Mouse (Mus musculus): ENCODE results near the gene Atpif1. TPM values are rescaled to one million over a fixed set of nuclear protein-coding genes. Genes with fewer than 3 reads are reported as not detected.

Atpif1 gene
- polyA plus RNA-seq, 1 experiment = 596 TPM

- H3K4me3 ChIP-seq (ENCODE audit: insufficient read depth, poor library complexity, severe bottlenecking) = peak overlapping the region; percentile 37
- H3ac ChIP-seq (ENCODE audit: control insufficient read depth, insufficient read length, low read depth) = peak overlapping the region; percentile 41
- H3K36me3 ChIP-seq (ENCODE audit: control insufficient read depth, insufficient read depth) = no peaks in the 10 kb centered on the region
- H3K79me3 ChIP-seq (ENCODE audit: low read depth) = no peaks in the 10 kb centered on the region
- peaks cover 6% of the 10 kb centered on the region for H3K79me2 ChIP-seq (ENCODE audit: control insufficient read depth, insufficient read depth)
- TF ChIP-seq MAX (IDR thresholded peaks at IDR 0.05) (peak; percentile 13), MYOD1 (IDR thresholded peaks at IDR 0.05; ENCODE audit: control insufficient read depth, insufficient read length, low read depth) (no peak), CTCF (IDR thresholded peaks at IDR 0.05; ENCODE audit: control insufficient read depth, insufficient read depth, insufficient read length) (peak; percentile 18)
- no peaks in the 10 kb centered on the region for H3K27me3 ChIP-seq (ENCODE audit: control insufficient read depth, insufficient read depth, insufficient read length)
These were observed 18.8 kb downstream of the Atpif1 start for GRCm38 (mm10) chr4:132514555-132515135.

DNA sequence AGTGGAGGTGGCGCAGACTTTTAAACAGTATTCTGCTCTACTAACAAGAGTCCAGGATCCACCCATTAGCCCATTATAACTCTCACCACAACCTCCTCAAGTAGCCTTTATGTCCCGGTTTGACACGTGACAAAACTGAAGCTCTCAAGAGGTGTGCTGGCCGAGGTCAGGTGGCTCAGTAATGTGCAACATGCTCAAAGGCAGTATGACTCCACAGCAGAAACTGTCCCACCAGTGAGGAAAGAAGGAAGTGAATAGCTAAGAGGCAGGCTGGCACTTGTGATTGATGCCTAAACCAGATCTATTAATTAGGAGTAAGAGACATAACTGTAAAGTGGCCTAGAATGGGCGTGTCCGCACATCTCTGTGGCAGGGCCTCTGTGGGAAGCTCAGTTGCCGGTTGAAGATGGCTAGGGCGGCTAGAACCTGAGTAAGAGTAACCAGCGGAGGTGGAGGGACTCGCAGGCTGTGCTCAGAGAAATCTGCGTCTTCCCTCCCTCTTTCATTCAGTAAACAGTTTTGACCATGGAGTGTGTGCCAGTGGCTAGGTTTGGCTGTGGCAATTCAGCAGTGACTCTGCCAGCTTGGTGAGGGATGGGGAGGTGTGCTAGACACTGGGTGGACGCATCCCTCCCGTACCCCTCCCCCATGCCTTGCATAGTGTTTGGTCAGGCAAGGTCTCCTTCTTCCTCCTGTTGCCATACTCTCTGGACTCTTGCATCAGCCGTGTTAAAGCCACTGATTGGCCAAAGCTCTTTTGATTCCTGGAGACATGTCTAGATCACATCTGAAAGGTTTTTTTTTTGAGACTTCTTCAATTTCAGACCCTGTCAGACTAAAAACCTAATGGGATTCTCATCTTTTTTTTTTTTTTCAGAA is 19.8 kb downstream of the Atpif1 start:
- Histone ChIP-seq H3K36me3 (ENCODE audit: control insufficient read depth, insufficient read depth) (no peaks in the 10 kb centered on the region), H3ac (ENCODE audit: control insufficient read depth, insufficient read length, low read depth) (no peak overlapping the region), H3K79me2 (ENCODE audit: control insufficient read depth, insufficient read depth) (peaks cover 16% of the 10 kb centered on the region), H3K27me3 (ENCODE audit: control insufficient read depth, insufficient read depth, insufficient read length) (no peaks in the 10 kb centered on the region), H3K79me3 (ENCODE audit: low read depth) (peaks cover 9% of the 10 kb centered on the region), H3K4me3 (ENCODE audit: insufficient read depth, poor library complexity, severe bottlenecking) (no peak overlapping the region)
- TF ChIP-seq FOSL1 (IDR thresholded peaks at IDR 0.05; ENCODE audit: insufficient read depth, low read length, poor library complexity, severe bottlenecking) (no peak), MYOD1 (IDR thresholded peaks at IDR 0.05; ENCODE audit: control insufficient read depth, insufficient read length, low read depth) (no peak), CEBPB (IDR thresholded peaks at IDR 0.05; ENCODE audit: low read depth) (peak; percentile 56)

- TF ChIP-seq MYOG (IDR thresholded peaks at IDR 0.05; ENCODE audit: control insufficient read depth, extremely low read depth, insufficient read length) = no peak
- no peak for TF ChIP-seq USF1 (IDR thresholded peaks at IDR 0.05; ENCODE audit: low read depth)
- TF ChIP-seq CTCF (IDR thresholded peaks at IDR 0.05; ENCODE audit: control insufficient read depth, insufficient read depth, insufficient read length) = no peak
- TF ChIP-seq MAX (IDR thresholded peaks at IDR 0.05) = no peak
- no peak for TF ChIP-seq MYOD1 (IDR thresholded peaks at IDR 0.05; ENCODE audit: control insufficient read depth, insufficient read length, low read depth)
- no peak for TF ChIP-seq CEBPB (IDR thresholded peaks at IDR 0.05; ENCODE audit: low read depth)
- TF ChIP-seq FOSL1 (IDR thresholded peaks at IDR 0.05; ENCODE audit: insufficient read depth, low read length, poor library complexity, severe bottlenecking) = no peak
- Histone ChIP-seq H3K27me3 (ENCODE audit: control insufficient read depth, insufficient read depth, insufficient read length) (no peaks in the 10 kb centered on the region), H3K36me3 (ENCODE audit: control insufficient read depth, insufficient read depth) (no peaks in the 10 kb centered on the region), H3ac (ENCODE audit: control insufficient read depth, insufficient read length, low read depth) (no peak overlapping the region), H3K79me3 (ENCODE audit: low read depth) (peaks cover 24% of the 10 kb centered on the region), H3K4me3 (ENCODE audit: insufficient read depth, poor library complexity, severe bottlenecking) (no peak overlapping the region), H3K79me2 (ENCODE audit: control insufficient read depth, insufficient read depth) (peaks cover 31% of the 10 kb centered on the region)
These were observed 21.4 kb downstream of the Atpif1 start for GRCm38 (mm10) chr4:132512080-132512479.

DNA sequence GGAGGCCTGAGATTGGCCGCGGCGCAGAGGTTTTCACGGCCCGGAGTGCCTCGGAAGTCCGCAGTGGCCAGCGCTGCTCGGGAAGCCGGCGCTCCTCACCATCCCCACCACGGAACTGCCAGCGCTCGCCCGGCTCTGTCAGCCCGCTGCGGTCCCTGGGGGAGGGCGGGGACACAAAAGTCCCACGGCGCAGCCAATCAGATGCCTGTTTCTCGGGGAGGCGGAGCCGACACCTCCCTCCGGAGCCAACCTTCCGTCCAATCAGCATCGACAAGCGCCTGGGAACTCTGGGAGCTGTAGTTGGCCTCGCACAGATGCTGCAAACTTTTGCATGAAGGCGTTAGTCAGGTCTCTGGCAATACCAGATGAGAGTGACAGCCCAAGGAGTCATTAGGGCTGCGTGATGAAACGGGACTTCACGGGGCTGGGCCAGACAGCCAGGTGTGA is 23.1 kb downstream of the Atpif1 start, which contains the start of gene Sesn2:
Gene Sesn2, minus strand, starts transcription at position 150 of the 447 bp plus-strand sequence.
- TF ChIP-seq CEBPB (IDR thresholded peaks at IDR 0.05; ENCODE audit: low read depth) = no peak
- no peak for TF ChIP-seq MYOD1 (IDR thresholded peaks at IDR 0.05; ENCODE audit: control insufficient read depth, insufficient read length, low read depth)
- no peak for TF ChIP-seq MYOG (IDR thresholded peaks at IDR 0.05; ENCODE audit: control insufficient read depth, extremely low read depth, insufficient read length)
- no peak for TF ChIP-seq USF1 (IDR thresholded peaks at IDR 0.05; ENCODE audit: low read depth)
- no peak for TF ChIP-seq CTCF (IDR thresholded peaks at IDR 0.05; ENCODE audit: control insufficient read depth, insufficient read depth, insufficient read length)
- no peak for TF ChIP-seq MAX (IDR thresholded peaks at IDR 0.05)
- TF ChIP-seq FOSL1 (IDR thresholded peaks at IDR 0.05; ENCODE audit: insufficient read depth, low read length, poor library complexity, severe bottlenecking) = no peak
- Histone ChIP-seq H3ac (ENCODE audit: control insufficient read depth, insufficient read length, low read depth) (peak within 1 kb of the TSS; percentile 99), H3K79me3 (ENCODE audit: low read depth) (peaks cover 41% of the 10 kb centered on the region), H3K27me3 (ENCODE audit: control insufficient read depth, insufficient read depth, insufficient read length) (no peaks in the 10 kb centered on the region), H3K36me3 (ENCODE audit: control insufficient read depth, insufficient read depth) (no peaks in the 10 kb centered on the region), H3K79me2 (ENCODE audit: control insufficient read depth, insufficient read depth) (peaks cover 48% of the 10 kb centered on the region), H3K4me3 (ENCODE audit: insufficient read depth, poor library complexity, severe bottlenecking) (peak within 1 kb of the TSS; percentile 79)

GRCm38 (mm10) chr4:132509621-132510296 is 23.7 kb downstream of the Atpif1 start:
- H3ac ChIP-seq (ENCODE audit: control insufficient read depth, insufficient read length, low read depth) = peak overlapping the region; percentile 99
- peak overlapping the region; percentile 79 for H3K4me3 ChIP-seq (ENCODE audit: insufficient read depth, poor library complexity, severe bottlenecking)
- peaks cover 55% of the 10 kb centered on the region for H3K79me2 ChIP-seq (ENCODE audit: control insufficient read depth, insufficient read depth)
- no peaks in the 10 kb centered on the region for H3K36me3 ChIP-seq (ENCODE audit: control insufficient read depth, insufficient read depth)
- H3K79me3 ChIP-seq (ENCODE audit: low read depth) = peaks cover 47% of the 10 kb centered on the region
- H3K27me3 ChIP-seq (ENCODE audit: control insufficient read depth, insufficient read depth, insufficient read length) = no peaks in the 10 kb centered on the region
- no peak for TF ChIP-seq MYOG (IDR thresholded peaks at IDR 0.05; ENCODE audit: control insufficient read depth, extremely low read depth, insufficient read length)
- no peak for TF ChIP-seq MYOD1 (IDR thresholded peaks at IDR 0.05; ENCODE audit: control insufficient read depth, insufficient read length, low read depth)
- TF ChIP-seq MAX (IDR thresholded peaks at IDR 0.05) = peak; percentile 31
- TF ChIP-seq FOSL1 (IDR thresholded peaks at IDR 0.05; ENCODE audit: insufficient read depth, low read length, poor library complexity, severe bottlenecking) = no peak

Data from C2C12 (cell line).